Mouse (Mus musculus) heart, adult 2 months (tissue): ENCODE data around the gene Gpd1. TPM values are rescaled to one million over a fixed set of nuclear protein-coding genes. Genes with fewer than 3 reads are reported as not detected.

Experiments
- DNase-seq, 2 experiments: peaks; one replicate each; pipeline ENCODE4 v3.0.0; 2021
- H3K27ac ChIP-seq: fragments of 200-600 bp; 2 replicates; pipeline ENCODE4 v1.8.1; 2022
- H3K27me3 ChIP-seq: fragments of 200-500 bp; 2 replicates; pipeline ENCODE4 v1.6.1; 2012; ENCODE audit warnings: mild to moderate bottlenecking, low read length, inconsistent platforms, mixed read lengths; ENCODE audit not compliant: control insufficient read depth, insufficient read depth
- H3K36me3 ChIP-seq: fragments of 200-500 bp; 2 replicates; pipeline ENCODE4 v1.6.1; 2012; ENCODE audit warnings: low read length, inconsistent platforms; ENCODE audit not compliant: control insufficient read depth, insufficient read depth
- H3K4me1 ChIP-seq: fragments of 200-500 bp; 2 replicates; pipeline ENCODE4 v1.6.1; 2011; ENCODE audit warnings: low read length; ENCODE audit not compliant: control insufficient read depth, insufficient read depth
- H3K4me3 ChIP-seq: fragments of 200-600 bp; 2 replicates; pipeline ENCODE4 v1.8.1; 2022
- H3K79me2 ChIP-seq: fragments of 200-500 bp; replicated peaks from 2 replicates; pipeline ENCODE4 v1.6.1; 2012; ENCODE audit warnings: mild to moderate bottlenecking, inconsistent platforms, low read length, moderate library complexity, mixed read lengths; ENCODE audit not compliant: control insufficient read depth, insufficient read depth
- H3K9ac ChIP-seq: fragments of 200-500 bp; 2 replicates; pipeline ENCODE4 v1.6.1; 2012; ENCODE audit warnings: low read depth, mild to moderate bottlenecking, control low read depth, inconsistent platforms, low read length, mixed read lengths
- CTCF ChIP-seq: fragments of 200-600 bp; IDR thresholded peaks from 2 replicates; pipeline ENCODE4 v1.8.1; 2022; ENCODE audit warnings: antibody characterized with exemption, mild to moderate bottlenecking, moderate library complexity
- EP300 ChIP-seq: fragments of 200-500 bp; IDR thresholded peaks from 2 replicates; pipeline ENCODE4 v1.6.1; 2011; ENCODE audit warnings: low read depth, low read length, control low read depth; ENCODE audit not compliant: insufficient read depth
- POLR2A ChIP-seq: fragments of 200-500 bp; IDR thresholded peaks from 2 replicates; pipeline ENCODE4 v1.6.1; 2011; ENCODE audit warnings: mild to moderate bottlenecking, low read depth, low read length, control low read depth; ENCODE audit not compliant: insufficient read depth
- WGBS: fragments of 180-500 bp; shearing (Covaris S2); methylation state at CpG from one replicate; pipeline ENCODE4 v1.1.7; 2018; 5-methylcytosine and 5-hydroxymethylcytosine counted together
- intact Hi-C: fragments of 180-260 bp; cut with DNase I; formaldehyde crosslinking; loops from one replicate; pipeline ENCODE4 v1.15.1; 2025
- long read RNA-seq: library from polyadenylated mRNA; stranded (forward); transcript quantifications from one replicate; pipeline ENCODE4 v2.0.0, GENCODE M21; 2021
- polyA plus RNA-seq: library from polyadenylated mRNA; depleted of rRNA; stranded (reverse); fragments of >200 nt; gene quantifications from 2 replicates; pipeline ENCODE4 v1.2.3, GENCODE M21; 2012; rRNA removed
- total RNA-seq, 2 experiments: library from RNA; stranded (reverse); gene quantifications; 2 replicates each; pipeline ENCODE4 v1.2.3; 2021

The Gpd1 gene
- total RNA-seq: 10 to 100 TPM; 51.4 to 64.6 TPM
- 125 and 177 TPM in 2 replicates for polyA plus RNA-seq
- long read RNA-seq, transcript Gpd1-201 (8 exons, 2,861 nt): major isoform, 26 of 37 reads
- long read RNA-seq, partial matches to known transcripts: 10 of 37 reads
- long read RNA-seq, other reads (novel, unspliced or antisense): 1 of 37 reads

DNA sequence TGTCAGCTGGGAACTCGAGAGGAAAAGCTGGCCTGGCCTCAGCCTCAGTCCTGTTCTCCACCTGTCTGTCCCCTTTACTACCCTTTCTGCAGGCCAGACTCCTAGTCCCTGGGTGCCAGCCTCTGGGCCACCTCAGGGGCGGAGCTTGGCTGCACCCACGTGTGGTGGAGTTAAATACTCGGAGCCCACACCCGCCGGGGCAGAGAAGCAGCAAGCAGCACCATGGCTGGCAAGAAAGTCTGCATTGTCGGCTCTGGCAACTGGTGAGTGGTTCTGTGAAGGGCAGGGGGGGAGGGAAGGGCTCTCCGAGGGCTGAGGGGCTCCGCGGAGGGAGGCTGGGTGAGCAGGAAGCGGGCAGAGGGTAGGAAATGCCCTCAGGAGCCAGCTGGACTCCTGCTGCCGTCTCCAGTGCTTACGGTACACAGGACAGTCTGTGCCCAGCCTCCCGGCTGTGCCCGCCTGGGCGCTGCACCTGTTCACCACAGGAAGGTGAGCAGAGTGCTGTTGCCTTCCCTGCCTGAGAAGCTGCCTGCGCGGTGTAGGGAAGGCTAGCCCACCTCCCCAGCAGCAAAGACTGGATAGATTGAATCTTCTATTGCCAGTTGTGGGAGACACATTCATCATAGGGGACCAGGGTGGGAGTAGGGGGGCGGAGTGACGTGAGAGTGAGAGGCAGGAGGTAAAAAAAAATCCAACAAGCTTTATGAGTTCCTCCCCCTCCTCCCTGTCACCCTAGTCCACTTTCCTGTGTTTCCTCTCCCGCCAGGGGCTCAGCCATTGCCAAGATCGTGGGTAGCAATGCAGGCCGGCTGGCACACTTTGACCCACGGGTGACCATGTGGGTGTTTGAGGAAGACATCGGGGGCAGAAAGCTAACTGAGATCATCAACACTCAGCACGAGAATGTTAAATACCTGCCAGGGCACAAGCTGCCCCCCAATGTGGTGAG is at the start of gene Gpd1:
Gene Gpd1, plus strand, starts transcription at position 130 of the 949 bp plus-strand sequence.
- Histone ChIP-seq H3K36me3 (no peaks in the 10 kb centered on the region), H3K79me2 (no peaks in the 10 kb centered on the region), H3K4me3 (peak within 1 kb of the TSS; percentile 30; the same call in 1 of the 2 replicates), H3K27me3 (no peaks in the 10 kb centered on the region), H3K9ac (peak within 1 kb of the TSS; percentile 32), H3K4me1 (peaks cover 6% of the 10 kb centered on the region), H3K27ac (peak within 1 kb of the TSS; percentile 61)
- intact Hi-C loops: no loop called here
- TF ChIP-seq POLR2A: peak; percentile 83
- no peak for TF ChIP-seq EP300
- peak; percentile 58 to 73 for DNase-seq
- 52% methylated on average over 26 of the region's 26 CpGs for WGBS

DNA sequence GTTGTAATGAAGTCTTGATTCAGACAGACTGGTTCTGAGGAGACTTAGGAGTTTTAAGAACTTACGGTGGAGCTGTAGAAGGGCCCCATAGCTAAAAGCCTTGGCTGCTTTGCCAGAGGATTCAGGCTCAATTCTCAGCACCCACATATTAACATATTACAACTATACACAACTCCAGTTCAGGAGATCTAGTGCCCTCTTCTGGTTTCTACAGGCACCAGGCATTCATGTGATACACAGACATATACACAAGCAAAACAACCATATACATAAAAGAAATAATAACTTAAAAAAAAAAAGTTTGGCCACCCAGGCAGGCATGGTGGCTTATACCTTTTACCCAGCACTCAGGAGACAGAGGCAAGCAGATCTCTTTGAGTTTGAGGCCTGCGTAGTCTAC is 49.8 kb upstream of the Gpd1 start:
- H3K9ac ChIP-seq: no peak overlapping the region
- no peaks in the 10 kb centered on the region for H3K36me3 ChIP-seq
- H3K4me3 ChIP-seq: no peak overlapping the region
- no peaks in the 10 kb centered on the region for H3K79me2 ChIP-seq
- no peak for DNase-seq
- H3K27ac ChIP-seq: no peak overlapping the region
- intact Hi-C loops: loop anchor here (5.0 kb wide), 1 partner anchor 35 kb away; no protein-coding TSS in a partner anchor
- peaks cover 5% of the 10 kb centered on the region; the same call in 1 of the 2 replicates for H3K4me1 ChIP-seq
- H3K27me3 ChIP-seq: peaks cover 20% of the 10 kb centered on the region
- no peak for TF ChIP-seq POLR2A
- 96% methylated on average over 2 of the region's 2 CpGs for WGBS

DNA sequence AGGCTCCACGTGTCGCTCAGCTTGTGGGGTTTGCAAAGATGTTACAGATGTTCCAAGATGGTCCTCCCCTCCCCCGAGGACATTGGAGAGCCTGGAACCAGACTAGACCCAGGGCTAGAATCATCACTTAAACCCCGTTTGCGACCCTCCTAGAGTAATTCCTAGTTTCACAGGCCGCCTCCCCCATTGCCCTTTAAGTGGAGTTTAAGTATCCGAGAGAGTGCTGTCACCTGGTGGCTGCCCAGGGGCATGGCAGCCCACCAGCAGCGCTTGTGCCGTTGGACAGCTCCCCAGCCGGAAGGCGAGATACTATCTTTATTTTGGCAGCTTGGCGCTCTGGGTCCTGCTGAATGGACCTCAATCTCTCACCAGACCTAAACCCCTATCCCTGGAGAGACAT is 48.4 kb upstream of the Gpd1 start:
- peaks cover 20% of the 10 kb centered on the region for H3K27me3 ChIP-seq
- no peak overlapping the region for H3K27ac ChIP-seq
- DNase-seq: peak; percentile 71 to 77
- 4% methylated on average over 12 of the region's 12 CpGs for WGBS
- H3K4me1 ChIP-seq: peaks cover 5% of the 10 kb centered on the region; the same call in 1 of the 2 replicates
- H3K36me3 ChIP-seq: no peaks in the 10 kb centered on the region
- no peaks in the 10 kb centered on the region for H3K79me2 ChIP-seq
- H3K4me3 ChIP-seq: no peak overlapping the region
- TF ChIP-seq CTCF (peak; percentile 100; the same call in 1 of the 2 replicates), POLR2A (no peak), EP300 (peak; percentile 78)
- intact Hi-C loops: loop anchor here (1.0 to 5.0 kb wide), 3 partner anchors 37 to 172 kb away; no protein-coding TSS in a partner anchor
- H3K9ac ChIP-seq: no peak overlapping the region

DNA sequence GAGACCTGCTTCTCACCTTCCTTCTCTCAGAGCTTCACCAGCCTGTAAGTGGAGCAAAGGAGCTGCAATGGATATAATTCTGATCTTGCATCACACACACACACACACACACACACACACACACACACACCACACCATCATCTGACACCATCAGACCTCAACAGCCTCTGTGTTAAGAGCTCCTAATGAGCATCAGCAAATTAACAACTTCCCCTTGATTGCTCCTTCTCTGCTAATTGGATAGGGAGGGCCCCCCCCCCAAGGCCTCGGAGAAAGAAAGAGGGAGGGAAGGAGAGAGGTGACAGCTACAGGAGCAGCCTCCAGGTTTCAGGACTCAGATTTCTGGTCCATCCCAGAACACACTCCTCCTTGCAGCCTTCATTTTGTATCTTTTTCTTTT is 47.9 kb upstream of the Gpd1 start:
- Histone ChIP-seq H3K4me3 (no peak overlapping the region), H3K27ac (no peak overlapping the region), H3K79me2 (no peaks in the 10 kb centered on the region), H3K27me3 (peaks cover 18% of the 10 kb centered on the region), H3K9ac (no peak overlapping the region), H3K4me1 (peaks cover 3% of the 10 kb centered on the region; the same call in 1 of the 2 replicates), H3K36me3 (no peaks in the 10 kb centered on the region)
- TF ChIP-seq EP300: no peak
- no peak for TF ChIP-seq POLR2A
- no peak for TF ChIP-seq CTCF
- 0% methylated on average over 1 of the region's 1 CpGs for WGBS
- intact Hi-C loops: loop anchor here (1.0 to 5.0 kb wide), 3 partner anchors 37 to 172 kb away; no protein-coding TSS in a partner anchor
- DNase-seq: no peak

DNA sequence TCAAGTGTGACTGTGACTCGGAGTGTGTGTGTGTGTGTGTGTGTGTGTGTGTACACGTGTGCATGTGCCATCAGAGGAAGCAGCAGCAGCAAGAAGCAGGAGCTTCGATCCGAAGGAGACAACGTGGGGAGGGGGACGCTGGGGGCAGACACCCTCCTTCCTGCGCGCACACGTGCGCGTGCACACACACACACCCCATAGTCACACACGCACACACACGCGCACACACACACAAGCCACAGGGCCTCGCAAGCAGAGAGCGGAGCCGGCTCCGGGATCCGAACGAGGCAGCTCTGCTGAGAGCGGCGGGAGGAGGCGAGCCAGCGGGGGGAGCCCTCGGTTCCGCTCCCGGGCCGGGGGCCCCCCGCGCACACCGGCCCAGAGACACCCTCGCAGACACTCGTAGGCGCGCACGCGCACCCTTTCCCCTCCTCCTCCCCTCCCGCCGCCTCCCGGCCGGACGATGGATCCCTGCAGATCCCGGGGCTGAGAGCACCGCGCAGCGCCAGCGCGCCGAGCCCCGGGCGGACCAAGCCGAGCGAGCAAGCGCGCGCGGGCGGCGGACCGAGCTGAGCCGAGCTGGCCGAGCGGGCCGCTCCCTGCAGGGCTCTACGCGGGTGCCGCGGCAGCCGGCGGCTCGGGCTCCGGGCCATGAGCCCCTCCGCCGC is 47.0 kb upstream of the Gpd1 start, which contains the start of gene Asic1:
Gene Asic1, plus strand, starts transcription at position 215 of the 668 bp plus-strand sequence.
- Histone ChIP-seq H3K9ac (peak within 1 kb of the TSS; percentile 44), H3K27ac (no peak within 1 kb of the TSS), H3K27me3 (peaks cover 18% of the 10 kb centered on the region), H3K4me3 (peak within 1 kb of the TSS; percentile 54), H3K4me1 (peaks cover 3% of the 10 kb centered on the region; the same call in 1 of the 2 replicates), H3K79me2 (no peaks in the 10 kb centered on the region), H3K36me3 (no peaks in the 10 kb centered on the region)
- TF ChIP-seq EP300 (no peak), CTCF (peak; percentile 22; the same call in 1 of the 2 replicates), POLR2A (no peak)
- intact Hi-C loops: no loop called here
- WGBS: 2% methylated on average over 60 of the region's 74 CpGs
- peak; percentile 72 to 75 for DNase-seq
